Mouse (Mus musculus): ENCODE data around the gene Zc2hc1c. TPM values are rescaled to one million over a fixed set of nuclear protein-coding genes. Genes with fewer than 3 reads are reported as not detected.

Gene Zc2hc1c
- 1 to 10 TPM; 1.1 to 1.4 TPM for total RNA-seq (2021)
- long read RNA-seq, full-length matches to known transcripts: 1 of 1 reads
- long read RNA-seq, partial matches to known transcripts: 0 of 1 reads
- long read RNA-seq, other reads (novel, unspliced or antisense): 0 of 1 reads

- peak; percentile 50 to 66 for DNase-seq (ENCODE audit: low spot score in 2 of 2)
These were observed at the start of gene Zc2hc1c for GRCm38 (mm10) chr12:85288486-85289156. Gene Zc2hc1c (plus strand): TSS chr12:85288591.

GRCm38 (mm10) chr12:85252083-85252482 lies 36.3 kb upstream of the Zc2hc1c start:
- no peak for DNase-seq (ENCODE audit: low spot score in 2 of 2)

- DNase-seq (ENCODE audit: low spot score in 2 of 2): no peak
These were observed 32.2 kb upstream of the Zc2hc1c start for GRCm38 (mm10) chr12:85256074-85256751.

DNA sequence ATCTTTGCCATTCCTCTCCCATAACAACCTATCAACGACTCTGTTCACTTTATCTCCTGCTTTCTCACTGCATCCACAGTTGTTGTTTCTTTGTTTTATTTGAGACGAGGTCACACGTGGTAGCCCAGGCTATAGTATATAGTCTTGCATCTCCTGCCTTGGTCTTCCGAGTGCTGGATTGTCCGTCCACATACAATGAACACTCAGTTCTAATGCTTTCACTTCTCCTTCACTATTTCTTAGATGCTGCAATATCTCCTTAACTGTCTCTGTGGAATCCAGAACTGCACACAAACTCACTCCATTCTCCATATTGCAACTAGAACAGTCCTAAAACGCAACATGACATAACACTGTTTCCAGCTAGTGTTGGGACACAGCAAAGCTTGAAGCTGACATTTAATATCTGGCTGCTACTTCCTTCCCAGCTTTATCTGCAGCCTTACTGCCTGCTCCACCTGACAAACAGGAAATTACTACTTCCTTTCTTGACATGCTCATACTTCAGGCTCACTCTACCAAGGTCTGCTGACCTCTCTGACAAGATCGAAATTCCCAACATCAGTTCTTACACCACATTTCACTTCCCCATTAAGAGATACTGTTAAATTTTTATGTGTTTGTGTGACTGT lies 31.3 kb upstream of the Zc2hc1c start:
- no peak for DNase-seq (ENCODE audit: low spot score in 2 of 2)

- DNase-seq (ENCODE audit: low spot score in 2 of 2): peak in 1 of 2 experiments; percentile 27
These were observed 25.9 kb upstream of the Zc2hc1c start for GRCm38 (mm10) chr12:85262489-85262888.

GRCm38 (mm10) chr12:85263190-85263589 lies 25.2 kb upstream of the Zc2hc1c start:
- peak in 1 of 2 experiments; percentile 41 for DNase-seq (ENCODE audit: low spot score in 2 of 2)

DNA sequence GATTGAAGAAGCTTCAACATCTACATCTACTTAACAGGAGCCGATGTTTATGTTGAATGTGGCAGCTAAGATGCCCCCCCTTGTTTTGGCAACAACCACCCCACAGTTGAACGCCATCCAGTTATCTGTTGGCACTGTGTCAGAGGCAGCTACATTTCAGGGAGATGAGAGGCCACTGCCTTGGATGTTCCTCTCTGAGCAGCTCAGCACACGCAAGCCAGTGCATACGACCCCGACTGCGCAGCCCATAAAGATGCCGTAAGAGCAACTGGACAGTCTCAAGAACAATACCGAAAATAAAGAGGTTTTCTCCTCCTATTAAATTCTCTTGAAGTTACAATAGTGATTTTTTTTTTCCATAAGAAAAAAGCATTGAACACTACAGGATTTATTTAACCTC lies 23.9 kb upstream of the Zc2hc1c start:
- DNase-seq (ENCODE audit: low spot score in 2 of 2): no peak

- no peak for DNase-seq (ENCODE audit: low spot score in 2 of 2)
These were observed 23.5 kb upstream of the Zc2hc1c start for GRCm38 (mm10) chr12:85264940-85265339.

GRCm38 (mm10) chr12:85266248-85266647 lies 22.1 kb upstream of the Zc2hc1c start:
- DNase-seq (ENCODE audit: low spot score in 2 of 2): no peak

DNA sequence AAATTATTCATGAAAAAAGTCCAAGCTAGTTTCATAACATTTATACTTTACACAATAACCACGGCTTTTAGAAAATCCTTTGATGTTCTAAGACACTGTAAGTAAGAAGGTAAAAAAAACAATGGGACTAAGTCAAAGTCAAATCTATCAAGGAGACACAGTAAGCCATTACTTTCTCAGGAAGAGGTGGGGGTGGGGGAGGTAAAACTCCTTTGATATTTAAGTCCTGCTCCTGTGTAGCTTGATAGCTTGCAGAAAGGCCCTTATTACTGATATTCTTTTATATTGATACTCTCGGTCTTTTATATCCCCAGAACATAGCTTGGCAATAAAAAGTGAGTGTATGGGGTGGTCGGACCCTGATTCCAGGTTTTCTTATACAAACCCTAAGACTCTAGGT lies 18.6 kb upstream of the Zc2hc1c start:
- peak in 1 of 2 experiments; percentile 9 for DNase-seq (ENCODE audit: low spot score in 2 of 2)

DNA sequence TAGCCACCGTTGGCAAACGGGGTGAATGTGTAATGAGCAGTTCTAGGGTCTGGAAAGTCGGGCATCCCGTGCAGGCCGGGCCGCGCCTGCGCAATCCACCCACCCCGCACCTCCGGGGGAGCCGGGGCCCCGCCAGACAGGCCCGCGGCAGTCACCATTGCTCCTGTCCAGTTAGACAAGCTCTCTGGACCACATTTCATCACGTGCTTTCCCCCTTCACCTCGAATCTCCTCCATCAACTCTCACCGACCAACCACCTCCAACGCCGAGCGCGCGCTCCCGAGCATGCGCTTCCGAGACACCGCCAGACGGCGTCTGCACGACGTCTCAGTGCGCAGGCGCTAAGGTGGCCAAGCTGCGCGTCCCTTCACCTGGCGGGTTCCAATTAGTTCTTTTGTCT lies 18.1 kb upstream of the Zc2hc1c start, which contains the start of gene Mlh3:
Gene Mlh3, minus strand, starts transcription at position 281 of the 400 bp plus-strand sequence.
- peak; percentile 79 to 89 for DNase-seq (ENCODE audit: low spot score in 2 of 2)

- DNase-seq (ENCODE audit: low spot score in 2 of 2): no peak
These were observed 17.1 kb upstream of the Zc2hc1c start for GRCm38 (mm10) chr12:85271132-85271842.

DNA sequence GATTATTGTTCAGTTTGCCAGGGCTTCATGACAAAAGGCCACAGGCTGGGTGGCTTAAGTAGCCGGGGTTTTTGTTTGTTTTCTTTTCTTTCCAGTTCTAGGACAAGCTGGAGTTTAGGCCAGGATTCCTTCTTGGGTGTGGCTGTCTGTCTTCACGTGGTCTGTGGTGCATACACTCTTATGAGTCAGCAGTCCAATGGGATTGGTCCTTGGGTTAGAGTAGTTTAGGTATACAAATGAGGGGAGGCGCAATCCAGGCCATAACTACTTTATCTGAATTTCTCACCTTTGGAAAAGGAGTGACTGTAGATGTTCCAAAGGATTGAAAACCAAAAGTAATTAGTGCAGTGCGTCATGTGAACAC lies 16.6 kb upstream of the Zc2hc1c start:
- DNase-seq (ENCODE audit: low spot score in 2 of 2): no peak

DNA sequence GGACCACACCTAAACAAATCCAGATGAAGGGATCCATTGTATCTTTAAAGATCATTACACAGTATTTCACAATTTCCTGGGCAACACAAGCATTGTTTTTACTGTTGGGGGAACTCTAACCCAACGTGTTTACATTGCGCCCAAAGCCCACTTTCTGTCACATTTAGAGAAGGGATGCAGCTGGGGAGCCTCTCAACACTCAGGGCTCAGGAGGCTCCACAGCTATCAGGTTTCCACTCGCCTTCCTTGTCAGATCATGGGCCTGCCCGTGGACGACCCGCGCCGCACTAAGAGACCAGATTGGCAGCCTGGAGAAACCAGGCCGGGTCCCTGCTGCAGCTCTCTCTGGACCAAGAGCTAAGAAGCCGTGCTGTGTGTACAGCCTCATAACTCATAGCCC lies 14.9 kb upstream of the Zc2hc1c start:
- DNase-seq (ENCODE audit: low spot score in 2 of 2): no peak

DNA sequence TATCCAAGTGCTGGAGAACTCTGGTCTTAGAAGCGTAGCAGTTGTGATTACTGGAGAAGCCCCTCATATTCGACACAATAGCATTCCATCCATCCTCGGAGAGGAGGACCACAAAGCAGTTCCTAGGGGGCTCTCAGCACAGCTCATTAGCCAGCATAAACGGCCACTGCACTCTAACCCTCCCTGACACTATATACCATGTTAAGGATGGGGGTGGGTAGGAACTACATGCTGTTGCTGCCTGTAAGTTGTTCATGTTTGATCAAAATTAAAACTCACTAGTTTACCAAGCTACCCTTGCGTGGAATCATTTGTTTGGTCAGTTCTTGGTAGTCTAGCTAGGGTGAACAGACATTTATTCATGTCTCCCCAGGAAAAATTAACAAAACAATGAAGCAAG lies 12.1 kb upstream of the Zc2hc1c start:
- DNase-seq (ENCODE audit: low spot score in 2 of 2): no peak

- no peak for DNase-seq (ENCODE audit: low spot score in 2 of 2)
These were observed 9.5 kb upstream of the Zc2hc1c start for GRCm38 (mm10) chr12:85278919-85279318.

GRCm38 (mm10) chr12:85279396-85280080 lies 8.9 kb upstream of the Zc2hc1c start:
- peak in 1 of 2 experiments; percentile 18 for DNase-seq (ENCODE audit: low spot score in 2 of 2)

DNA sequence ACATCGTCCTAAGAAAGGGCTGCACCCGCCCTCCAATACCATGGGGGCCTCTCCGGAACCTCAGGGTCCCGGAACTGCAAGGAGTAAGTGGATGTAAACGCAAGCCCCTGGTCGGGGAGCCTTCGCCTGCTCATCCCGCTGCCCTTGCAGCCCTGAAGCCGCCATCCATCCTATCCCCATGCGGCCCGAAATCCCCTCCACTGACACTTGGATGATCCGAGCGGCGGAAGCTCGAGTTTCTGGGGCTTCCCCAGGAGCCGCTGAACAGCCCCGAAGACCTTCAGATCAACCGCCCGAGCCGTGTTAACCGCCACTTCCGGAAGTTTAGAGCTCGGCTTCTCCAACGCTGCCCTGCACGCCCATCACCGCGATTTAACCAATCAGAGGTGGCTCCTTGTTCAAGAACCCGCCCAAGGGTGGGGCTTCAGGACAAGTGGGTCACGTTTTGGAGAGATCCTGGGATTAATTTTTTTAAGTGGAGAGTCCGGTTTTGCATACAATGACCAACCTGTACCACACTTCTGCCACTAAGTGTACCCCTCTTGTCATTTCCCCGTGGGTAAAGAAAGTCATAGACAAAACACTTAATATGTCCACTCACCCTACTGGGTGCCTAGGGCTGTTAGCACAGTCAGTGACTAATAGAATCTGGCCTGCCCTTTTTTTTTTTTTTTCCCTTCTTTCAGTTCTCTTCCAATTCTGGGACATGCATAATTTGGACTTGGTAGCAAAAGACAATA lies 8.1 kb upstream of the Zc2hc1c start:
- peak; percentile 94 to 99 for DNase-seq (ENCODE audit: low spot score in 2 of 2)

DNA sequence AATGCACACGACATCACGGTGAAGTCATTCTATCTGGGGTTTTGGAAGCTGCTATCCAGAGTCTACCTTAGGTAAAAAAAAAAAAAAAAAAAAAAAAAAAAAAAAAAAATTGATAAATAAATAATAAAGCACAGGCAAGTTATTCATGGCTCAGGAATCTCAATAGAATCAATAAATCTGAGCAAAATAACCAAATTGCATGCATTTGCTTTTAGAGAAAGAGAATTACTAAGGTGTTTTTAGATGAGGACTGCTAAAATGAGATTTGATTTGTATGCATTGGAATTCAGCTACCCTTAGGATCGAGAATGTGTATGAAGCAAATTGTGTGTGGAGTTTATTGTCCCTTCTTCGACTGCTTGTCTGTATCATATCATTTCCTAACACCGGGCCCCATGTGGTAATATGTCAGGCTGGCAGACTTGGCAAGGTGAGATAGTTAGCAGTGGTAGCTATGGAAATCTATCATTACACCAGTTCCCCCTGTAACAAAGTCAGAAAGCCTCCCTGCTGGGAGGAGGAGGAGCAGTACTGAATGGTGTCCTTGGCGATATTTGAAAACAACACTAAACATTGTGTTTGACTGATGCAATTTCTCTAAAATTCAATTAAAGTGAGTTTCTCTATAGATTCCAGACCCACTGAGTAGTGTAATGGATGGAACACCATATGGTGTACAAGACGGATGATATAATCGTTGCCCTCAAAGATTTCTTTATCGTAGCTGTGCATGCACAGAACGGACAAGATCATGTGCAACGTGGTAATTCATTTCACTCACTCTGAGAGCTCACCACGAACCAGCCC lies 7.3 kb upstream of the Zc2hc1c start:
- DNase-seq (ENCODE audit: low spot score in 2 of 2): peak in 1 of 2 experiments; percentile 34
